Mouse (Mus musculus) limb, embryonic 13.5 days (tissue): ENCODE measurements at regions not wholly inside any gene's neighbourhood (a gene's known extent, or its start where the extent isn't known, plus 50 kb on each side); places are given as distances from the start of the nearest gene placed in this dataset. TPM values are rescaled to one million over a fixed set of nuclear protein-coding genes. Genes with fewer than 3 reads are reported as not detected.

Experiments
- microRNA-seq: library from miRNA; unstranded; fragments of <30 nt; microRNA quantifications from one replicate; pipeline ENCODE4, GENCODE M21; 2016

Small RNAs in the stretch of these regions (microRNA-seq; reads per million reads assigned to microRNA genes)
- not detected for gene Mir3089
